Mouse (Mus musculus) hindbrain, embryonic 14.5 days (tissue): ENCODE measurements around the gene Cdh18. TPM values are rescaled to one million over a fixed set of nuclear protein-coding genes. Genes with fewer than 3 reads are reported as not detected.

ENCODE experiments used
- ATAC-seq: fragments of 200-750 bp; cut with Nextera tagmentation; 2 replicates; pipeline ENCODE4 v1.8.0; 2017; ENCODE audit warnings: moderate number of reproducible peaks, mild to moderate bottlenecking, moderate TSS enrichment, moderate library complexity; ENCODE audit not compliant: low FRiP score
- DNase-seq: peaks from one replicate; pipeline ENCODE4 v3.0.0-alpha.2; 2015; ENCODE audit warnings: low spot score
- H3K27ac ChIP-seq: fragments of 300-500 bp; sonication (generic); 2 replicates; pipeline ENCODE4 v1.5.1; 2014; ENCODE audit warnings: mild to moderate bottlenecking, moderate library complexity
- H3K27me3 ChIP-seq: fragments of 300-500 bp; sonication (generic); 2 replicates; pipeline ENCODE4 v1.6.1; 2014; ENCODE audit warnings: mild to moderate bottlenecking, low read length, mixed read lengths; ENCODE audit not compliant: control insufficient read depth, insufficient read depth
- H3K36me3 ChIP-seq: fragments of 300-500 bp; sonication (generic); replicated peaks from 2 replicates; pipeline ENCODE4 v1.6.1; 2014; ENCODE audit not compliant: control insufficient read depth, insufficient read depth
- H3K4me1 ChIP-seq: fragments of 300-500 bp; sonication (generic); replicated peaks from 2 replicates; pipeline ENCODE4 v1.6.1; 2014; ENCODE audit warnings: antibody characterized with exemption, low read length, mixed read lengths; ENCODE audit not compliant: control insufficient read depth, insufficient read depth
- H3K4me2 ChIP-seq: fragments of 300-500 bp; sonication (generic); replicated peaks from 2 replicates; pipeline ENCODE4 v1.6.1; 2014; ENCODE audit warnings: mild to moderate bottlenecking, moderate library complexity
- H3K4me3 ChIP-seq: fragments of 300-500 bp; sonication (generic); replicated peaks from 2 replicates; pipeline ENCODE4 v1.5.1; 2014; ENCODE audit warnings: mild to moderate bottlenecking, low read length
- H3K9ac ChIP-seq: fragments of 300-500 bp; sonication (generic); 2 replicates; pipeline ENCODE4 v1.6.1; 2014
- H3K9me3 ChIP-seq: fragments of 300-500 bp; sonication (generic); 2 replicates; pipeline ENCODE4 v1.6.1; 2016; ENCODE audit warnings: low read length; ENCODE audit not compliant: control insufficient read depth
- WGBS: fragments of 180-500 bp; shearing (Covaris S2); extraction: QIAGEN DNeasy Blood & Tissue Kit; methylation state at CpG from one replicate; pipeline ENCODE4 v1.1.7; 2014; 5-methylcytosine and 5-hydroxymethylcytosine counted together
- polyA plus RNA-seq: library from polyadenylated mRNA; unstranded; fragments of >200 nt; fragmentation: Nextera tagmentation; extraction: Ambion mirVana; gene quantifications from 2 replicates; pipeline ENCODE4 v1.2.1, GENCODE M21; 2014

Gene Cdh18
- polyA plus RNA-seq, 1 experiment from 2014 or later: 11.4 TPM

DNA sequence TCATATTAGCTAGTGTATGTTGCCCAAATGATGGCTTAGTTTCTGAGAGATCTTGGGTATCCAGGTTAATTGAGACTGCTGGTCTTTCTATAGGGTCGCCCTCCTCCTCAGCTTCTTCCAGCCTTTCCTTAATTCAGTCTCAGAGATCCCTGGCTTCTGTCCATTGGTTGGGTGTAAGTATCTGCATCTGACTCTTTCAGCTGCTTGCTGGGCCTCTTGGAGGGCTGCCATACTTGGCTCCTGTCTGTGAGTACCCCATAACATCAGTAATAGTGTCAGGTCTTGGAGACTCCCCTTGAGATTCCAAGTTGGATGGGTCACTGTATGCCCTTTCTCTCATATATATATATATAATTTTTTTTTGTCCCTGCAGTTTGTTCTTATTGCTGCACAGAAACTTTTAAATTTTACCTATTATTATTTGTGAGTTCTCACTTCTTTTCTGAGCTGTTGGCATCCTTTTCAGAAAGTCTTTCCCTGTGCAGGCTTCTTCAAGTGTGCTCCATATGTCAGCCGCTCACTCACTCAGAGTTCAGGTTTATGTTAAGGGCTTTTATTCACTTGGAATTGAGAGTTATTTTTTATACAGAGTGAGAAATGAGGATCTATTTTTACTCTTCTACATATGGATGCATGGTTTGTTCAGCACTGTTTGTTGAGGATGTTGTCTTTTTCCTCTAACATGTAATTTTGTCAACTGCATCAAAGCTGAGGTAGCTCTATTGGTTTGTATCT, 829.4 kb downstream of the Cdh18 start:
- Histone ChIP-seq H3K4me2 (no peak overlapping the region), H3K4me3 (no peak overlapping the region), H3K9ac (no peak overlapping the region), H3K36me3 (no peaks in the 10 kb centered on the region), H3K27me3 (no peaks in the 10 kb centered on the region), H3K9me3 (no peaks in the 10 kb centered on the region), H3K4me1 (no peaks in the 10 kb centered on the region), H3K27ac (no peak overlapping the region)
- ATAC-seq: no peak
- WGBS: 93% methylated on average over 2 of the region's 2 CpGs
- DNase-seq: no peak

DNA sequence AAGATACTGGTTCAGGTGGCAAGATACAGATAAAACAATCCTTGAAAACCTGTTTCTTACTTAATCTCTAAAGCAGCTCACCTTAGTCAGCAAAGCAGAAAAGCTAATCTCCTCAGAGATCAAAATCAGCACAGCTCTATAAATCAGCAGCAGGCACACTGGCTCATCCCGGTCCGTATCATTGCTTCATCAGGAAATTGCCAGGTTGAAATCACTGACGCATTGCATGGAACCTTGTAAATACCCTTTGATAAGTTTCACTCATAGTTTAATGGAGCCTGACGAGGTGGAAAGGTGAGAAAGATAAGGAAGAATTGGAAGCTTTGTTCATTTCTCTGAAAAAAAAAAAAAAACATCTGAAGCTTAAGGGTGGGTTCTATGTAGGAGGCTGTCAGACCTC, 837.0 kb downstream of the Cdh18 start:
- DNase-seq: no peak
- Histone ChIP-seq H3K9me3 (no peaks in the 10 kb centered on the region), H3K36me3 (no peaks in the 10 kb centered on the region), H3K4me1 (no peaks in the 10 kb centered on the region), H3K27me3 (no peaks in the 10 kb centered on the region), H3K4me2 (no peak overlapping the region), H3K9ac (no peak overlapping the region), H3K4me3 (no peak overlapping the region), H3K27ac (no peak overlapping the region)
- ATAC-seq: no peak
- WGBS: 62% methylated on average over 4 of the region's 4 CpGs

DNA sequence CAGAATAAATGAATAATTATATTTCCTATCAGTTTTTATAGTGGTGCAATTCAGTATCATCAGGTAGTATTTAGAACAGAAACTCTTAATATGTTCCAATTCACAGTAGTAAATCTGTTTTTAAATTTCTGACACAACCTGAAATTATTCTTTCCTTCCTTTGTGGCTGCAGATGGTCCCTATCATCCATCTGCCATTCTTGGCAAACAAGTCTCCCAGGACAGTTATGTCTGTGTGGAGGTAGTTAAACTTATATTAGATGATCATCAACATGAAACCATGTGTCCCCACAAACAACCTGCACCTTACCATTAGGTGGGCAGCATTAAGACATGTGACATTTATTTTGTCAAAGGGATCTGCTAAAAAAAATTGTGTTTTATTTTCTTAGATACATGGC, 847.8 kb downstream of the Cdh18 start:
- Histone ChIP-seq H3K27ac (no peak overlapping the region), H3K9me3 (no peaks in the 10 kb centered on the region), H3K4me1 (no peaks in the 10 kb centered on the region), H3K4me2 (no peak overlapping the region), H3K36me3 (no peaks in the 10 kb centered on the region), H3K9ac (no peak overlapping the region), H3K27me3 (no peaks in the 10 kb centered on the region), H3K4me3 (no peak overlapping the region)
- DNase-seq (no peak), ATAC-seq (no peak)

DNA sequence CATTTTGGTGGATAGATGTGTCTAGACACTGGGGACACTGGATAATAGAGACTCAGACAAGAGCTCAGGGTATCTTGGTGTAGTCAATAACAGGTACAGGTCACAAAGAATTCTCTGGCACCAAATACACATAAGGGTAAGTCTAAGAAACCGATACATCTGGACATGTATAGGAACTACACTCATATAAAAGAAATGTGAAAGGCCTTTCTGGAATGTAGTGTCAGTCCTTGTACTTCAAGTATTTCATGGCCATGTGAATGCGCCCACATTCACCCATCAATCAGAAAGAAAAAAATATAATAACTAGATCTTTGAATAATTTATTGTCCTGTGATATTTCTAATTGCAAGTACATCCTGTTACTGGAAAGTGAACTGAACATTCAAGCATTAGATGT, 855.0 kb downstream of the Cdh18 start:
- DNase-seq: no peak
- Histone ChIP-seq H3K9me3 (no peaks in the 10 kb centered on the region), H3K36me3 (no peaks in the 10 kb centered on the region), H3K4me1 (no peaks in the 10 kb centered on the region), H3K9ac (no peak overlapping the region), H3K27me3 (no peaks in the 10 kb centered on the region), H3K4me3 (no peak overlapping the region), H3K27ac (no peak overlapping the region), H3K4me2 (no peak overlapping the region)
- 87% methylated on average over 2 of the region's 2 CpGs for WGBS
- no peak for ATAC-seq

DNA sequence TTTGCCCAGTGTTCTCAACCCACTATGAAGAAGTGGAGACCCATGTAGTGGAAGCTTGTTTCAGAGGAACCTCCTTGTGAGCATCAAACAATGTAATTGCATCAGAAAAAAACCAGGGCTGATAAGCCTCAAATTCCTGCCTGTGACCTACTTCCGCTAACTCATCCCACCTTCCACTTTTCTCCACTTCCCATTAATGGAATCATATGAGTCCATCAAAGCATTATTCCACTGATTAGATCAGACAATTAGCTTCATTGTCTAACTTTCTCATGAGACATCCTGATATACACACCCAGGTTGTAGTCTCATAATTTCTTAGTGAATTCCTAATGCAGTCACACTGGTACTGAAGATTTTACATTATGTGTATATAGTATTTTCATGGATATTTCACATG, 859.4 kb downstream of the Cdh18 start:
- no peak for DNase-seq
- no peaks in the 10 kb centered on the region for H3K36me3 ChIP-seq
- H3K4me2 ChIP-seq: no peak overlapping the region
- H3K4me1 ChIP-seq: no peaks in the 10 kb centered on the region
- no peak overlapping the region for H3K27ac ChIP-seq
- H3K27me3 ChIP-seq: no peaks in the 10 kb centered on the region
- H3K4me3 ChIP-seq: no peak overlapping the region
- ATAC-seq: no peak
- H3K9ac ChIP-seq: no peak overlapping the region
- H3K9me3 ChIP-seq: no peaks in the 10 kb centered on the region
- WGBS: 94% methylated on average over 1 of the region's 1 CpGs

DNA sequence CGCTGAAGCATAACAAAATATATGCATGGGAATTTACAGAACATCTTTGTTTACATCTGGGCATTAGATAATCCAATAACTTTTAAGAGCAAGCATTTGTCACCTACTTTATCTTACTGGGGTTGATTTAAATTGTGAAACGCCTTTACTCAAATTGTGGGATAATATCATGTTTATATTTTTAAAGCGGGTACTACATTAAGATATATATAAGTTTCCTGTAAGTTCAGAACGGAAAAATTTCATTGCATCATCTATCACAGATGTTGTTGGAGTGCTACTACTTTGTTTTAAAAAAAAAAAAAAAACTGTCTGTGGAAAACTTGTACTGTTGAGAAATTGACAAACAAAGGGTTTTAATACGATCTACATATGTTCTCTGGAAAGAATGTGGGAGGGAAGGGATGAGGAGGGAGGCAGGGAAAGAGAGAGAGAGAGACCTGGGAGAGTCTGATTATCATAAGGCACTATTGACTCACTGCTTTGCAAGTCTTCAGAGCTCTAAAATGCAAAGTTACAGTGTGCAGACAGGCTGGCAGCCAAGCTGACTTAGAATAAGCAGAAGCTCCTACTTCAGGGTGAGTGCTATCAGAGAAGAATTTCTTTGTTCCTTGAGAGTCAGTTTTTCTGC, 867.7 kb downstream of the Cdh18 start:
- no peak overlapping the region for H3K9ac ChIP-seq
- DNase-seq: no peak
- WGBS: 78% methylated on average over 5 of the region's 5 CpGs

DNA sequence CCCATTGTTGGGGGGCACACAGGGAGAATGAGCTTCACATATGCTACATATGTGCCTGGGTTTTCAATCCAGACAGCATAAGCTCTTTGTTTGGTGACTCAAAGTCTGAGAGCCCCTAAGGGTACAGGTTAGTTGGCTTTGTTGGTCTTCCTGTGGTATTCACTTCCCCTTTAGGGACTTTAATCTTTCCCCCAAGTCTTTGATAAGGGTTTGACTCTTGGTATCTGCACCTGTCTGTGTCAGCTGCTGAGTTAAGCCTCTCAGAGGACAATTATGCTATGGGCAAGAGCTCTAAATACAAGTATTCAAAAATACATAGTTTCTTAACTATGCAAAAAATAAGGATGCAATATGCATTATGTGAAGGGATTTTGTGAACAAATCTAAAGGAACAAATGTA, 869.3 kb downstream of the Cdh18 start:
- H3K9me3 ChIP-seq: no peaks in the 10 kb centered on the region
- H3K4me1 ChIP-seq: no peaks in the 10 kb centered on the region
- ATAC-seq (no peak), DNase-seq (no peak)
- no peak overlapping the region for H3K4me3 ChIP-seq
- no peaks in the 10 kb centered on the region for H3K27me3 ChIP-seq
- no peak overlapping the region for H3K4me2 ChIP-seq
- H3K9ac ChIP-seq: no peak overlapping the region
- no peak overlapping the region for H3K27ac ChIP-seq
- no peaks in the 10 kb centered on the region for H3K36me3 ChIP-seq

More for the DNA sequence above, 867.7 kb downstream of the Cdh18 start:
- Histone ChIP-seq H3K4me3 (no peak overlapping the region), H3K27ac (no peak overlapping the region), H3K36me3 (no peaks in the 10 kb centered on the region), H3K27me3 (no peaks in the 10 kb centered on the region), H3K4me1 (no peaks in the 10 kb centered on the region), H3K4me2 (no peak overlapping the region), H3K9me3 (no peaks in the 10 kb centered on the region)
- no peak for ATAC-seq

DNA sequence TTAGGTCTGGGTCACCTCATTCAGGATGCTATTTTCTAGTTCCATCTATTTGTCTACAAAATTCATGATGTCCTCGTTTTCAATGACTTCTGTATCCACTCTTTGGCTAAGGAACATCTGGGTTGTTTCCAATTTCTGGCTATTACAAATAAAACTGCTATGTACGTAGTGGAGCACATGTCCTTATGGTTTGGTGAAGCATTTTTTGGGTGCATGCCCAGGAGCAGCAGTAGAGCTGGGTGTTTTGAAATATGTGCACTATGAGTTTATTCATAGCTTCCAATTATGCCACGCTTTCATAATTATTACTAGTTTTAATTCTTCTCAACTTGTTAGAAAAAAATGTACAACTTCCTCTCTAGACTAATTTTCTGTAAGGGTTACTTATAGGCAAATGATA, 871.2 kb downstream of the Cdh18 start:
- 79% methylated on average over 3 of the region's 3 CpGs for WGBS
- Histone ChIP-seq H3K27me3 (no peaks in the 10 kb centered on the region), H3K27ac (no peak overlapping the region), H3K4me2 (no peak overlapping the region), H3K9ac (no peak overlapping the region), H3K4me3 (no peak overlapping the region), H3K9me3 (no peaks in the 10 kb centered on the region), H3K4me1 (no peaks in the 10 kb centered on the region), H3K36me3 (no peaks in the 10 kb centered on the region)
- ATAC-seq (no peak), DNase-seq (no peak)

DNA sequence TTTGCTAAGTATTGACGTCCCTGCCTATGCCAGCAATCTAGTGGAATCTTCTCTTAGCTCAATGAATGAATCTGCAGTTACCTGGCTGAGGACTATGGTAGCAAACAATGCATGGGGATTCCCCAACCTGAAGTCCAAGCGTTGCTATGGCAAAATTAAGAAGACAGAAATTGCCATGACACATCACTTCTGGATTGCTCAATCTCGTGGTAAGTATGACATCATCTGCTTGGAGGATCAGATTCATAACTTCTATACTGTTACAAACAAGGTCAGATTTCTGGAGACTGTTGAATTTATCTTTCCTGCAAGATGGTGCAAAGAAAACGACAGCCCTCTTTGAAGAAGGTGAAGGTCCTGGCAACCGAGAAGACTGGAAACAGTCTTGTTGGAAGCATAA, 881.2 kb downstream of the Cdh18 start:
- WGBS: 91% methylated on average over 5 of the region's 5 CpGs
- Histone ChIP-seq H3K36me3 (no peaks in the 10 kb centered on the region), H3K4me1 (no peaks in the 10 kb centered on the region), H3K9me3 (no peaks in the 10 kb centered on the region), H3K9ac (no peak overlapping the region), H3K27ac (no peak overlapping the region), H3K27me3 (no peaks in the 10 kb centered on the region), H3K4me2 (no peak overlapping the region), H3K4me3 (no peak overlapping the region)
- DNase-seq (no peak), ATAC-seq (no peak)

DNA sequence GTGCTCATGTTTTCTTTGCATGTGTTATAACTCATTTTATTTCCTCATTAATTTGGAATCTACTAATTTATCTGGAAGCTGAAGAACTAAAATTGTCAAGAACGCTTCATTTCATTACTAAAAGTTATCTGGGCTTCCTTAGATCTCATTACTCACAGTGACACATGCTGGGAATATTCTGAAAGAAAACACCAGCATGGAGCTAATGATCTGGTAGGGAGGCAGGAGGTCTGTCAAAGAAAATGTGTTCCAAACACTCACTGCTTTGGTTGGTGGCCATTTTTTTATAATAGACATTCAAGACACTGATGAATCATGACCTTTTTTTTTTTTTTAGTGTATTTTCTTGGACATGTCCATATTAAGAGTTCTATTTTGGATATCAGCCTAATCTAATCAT, 899.7 kb downstream of the Cdh18 start:
- no peak overlapping the region for H3K4me2 ChIP-seq
- DNase-seq (no peak), ATAC-seq (no peak)
- 70% methylated on average over 1 of the region's 1 CpGs for WGBS
- no peaks in the 10 kb centered on the region for H3K9me3 ChIP-seq
- H3K27ac ChIP-seq: no peak overlapping the region
- H3K27me3 ChIP-seq: no peaks in the 10 kb centered on the region
- no peak overlapping the region for H3K9ac ChIP-seq
- peaks cover 7% of the 10 kb centered on the region; the same call in 1 of the 2 replicates for H3K4me1 ChIP-seq
- no peak overlapping the region for H3K4me3 ChIP-seq
- no peaks in the 10 kb centered on the region for H3K36me3 ChIP-seq
